Mouse (Mus musculus) right cerebral cortex, postnatal 25 days (tissue): Measurements from ENCODE around the gene Arpin.
A peak's percentile ranks its signal among the peaks of the same experiment; 100 is the strongest.

Experiments used
- DNase-seq: peaks from one replicate; pipeline ENCODE4 v3.0.0; 2022

Arpin gene

GRCm38 (mm10) chr7:79934862-79935510 is at the start of gene Arpin:
Gene Arpin, minus strand, starts transcription at chr7:79935359.
- DNase-seq: peak; percentile 51

GRCm38 (mm10) chr7:79975316-79975715 is 40.2 kb upstream of the Arpin start:
- no peak for DNase-seq

GRCm38 (mm10) chr7:79972195-79972594 is 37.0 kb upstream of the Arpin start:
- no peak for DNase-seq

- DNase-seq: no peak
Measured at GRCm38 (mm10) chr7:79970336-79970735, 35.2 kb upstream of the Arpin start.

GRCm38 (mm10) chr7:79968326-79968725 is 33.2 kb upstream of the Arpin start:
- no peak for DNase-seq

- no peak for DNase-seq
Measured at GRCm38 (mm10) chr7:79961600-79961999, 26.4 kb upstream of the Arpin start.

GRCm38 (mm10) chr7:79956131-79956530 is 21.0 kb upstream of the Arpin start:
- DNase-seq: no peak

- DNase-seq: no peak
Measured at GRCm38 (mm10) chr7:79954890-79955289, 19.7 kb upstream of the Arpin start.

- no peak for DNase-seq
Measured at GRCm38 (mm10) chr7:79951038-79951437, 15.9 kb upstream of the Arpin start.

GRCm38 (mm10) chr7:79950236-79950635 is 15.1 kb upstream of the Arpin start:
- DNase-seq: no peak

GRCm38 (mm10) chr7:79935511-79936205 is 499 bp upstream of the Arpin start:
- DNase-seq: no peak

GRCm38 (mm10) chr7:79934461-79934860 is 698 bp downstream of the Arpin start:
- DNase-seq: no peak

GRCm38 (mm10) chr7:79928516-79929052 is 6.6 kb downstream of the Arpin start:
- no peak for DNase-seq

- peak; percentile 87 for DNase-seq
Measured at GRCm38 (mm10) chr7:79920344-79920983, 14.7 kb downstream of the Arpin start, which contains the start of gene Ap3s2. Gene Ap3s2, minus strand, starts transcription at chr7:79920649.

- no peak for DNase-seq
Measured at GRCm38 (mm10) chr7:79914556-79914955, 20.6 kb downstream of the Arpin start.

- no peak for DNase-seq
Measured at GRCm38 (mm10) chr7:79907356-79907755, 27.8 kb downstream of the Arpin start.

GRCm38 (mm10) chr7:79906914-79907313 is 28.2 kb downstream of the Arpin start:
- no peak for DNase-seq

GRCm38 (mm10) chr7:79905193-79905592 is 30.0 kb downstream of the Arpin start:
- DNase-seq: no peak

- DNase-seq: no peak
Measured at GRCm38 (mm10) chr7:79903160-79903792, 31.9 kb downstream of the Arpin start.

GRCm38 (mm10) chr7:79900753-79901152 is 34.4 kb downstream of the Arpin start:
- DNase-seq: no peak

- no peak for DNase-seq
Measured at GRCm38 (mm10) chr7:79895225-79895624, 39.9 kb downstream of the Arpin start.

- no peak for DNase-seq
Measured at GRCm38 (mm10) chr7:79894790-79895189, 40.4 kb downstream of the Arpin start.
